Mouse (Mus musculus) erythroblast, embryonic 14.5 days (primary cell): ENCODE results near the gene Vstm5.

Experiments
- GATA1 ChIP-seq: IDR thresholded peaks from 2 replicates; pipeline ENCODE4 v1.6.1; 2012; ENCODE audit warnings: low read length, inconsistent platforms, mixed read lengths
- TAL1 ChIP-seq: IDR thresholded peaks from 3 replicates; pipeline ENCODE4 v1.6.1; 2012; ENCODE audit warnings: low read length, inconsistent platforms, mixed read lengths

DNA sequence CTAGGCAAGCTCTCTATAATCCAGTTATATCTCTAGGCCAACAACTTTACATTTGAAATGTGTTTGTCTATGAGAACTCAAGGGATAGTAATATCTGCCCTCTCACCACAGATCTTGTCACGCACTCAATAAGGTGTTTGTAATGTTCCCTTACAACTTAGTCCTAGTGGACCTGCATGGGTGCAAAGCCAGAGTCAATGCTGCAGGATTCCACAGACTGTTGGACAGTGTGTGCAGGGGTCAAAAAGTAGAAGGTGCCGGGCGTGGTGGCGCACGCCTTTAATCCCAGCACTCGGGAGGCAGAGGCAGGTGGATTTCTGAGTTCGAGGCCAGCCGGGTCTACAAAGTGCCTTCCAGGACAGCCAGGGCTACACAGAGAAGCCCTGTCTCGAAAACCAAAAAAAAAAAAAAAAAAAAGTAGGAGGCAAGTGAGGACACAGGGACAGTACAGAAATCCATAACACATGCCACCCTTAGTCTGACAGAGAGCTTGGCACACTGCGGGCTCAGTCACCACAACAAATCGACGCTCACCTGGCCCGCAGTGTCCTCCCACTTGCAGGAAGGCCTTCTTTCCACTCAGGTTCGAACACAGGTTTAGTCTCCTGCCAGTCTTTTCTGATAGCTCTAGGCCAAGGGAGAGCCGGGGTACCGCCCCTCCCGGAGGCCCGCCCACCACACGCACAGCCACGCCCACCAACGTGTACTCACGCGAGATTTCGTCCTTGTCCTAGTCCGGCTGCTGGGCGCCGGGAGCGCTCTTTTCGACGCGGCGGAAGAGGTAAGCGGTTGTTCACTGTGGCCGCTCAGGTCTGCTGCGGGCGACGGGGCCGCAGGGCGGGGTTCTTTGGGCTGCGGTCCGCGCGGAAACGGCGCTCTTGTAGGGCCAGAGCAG is 66.9 kb downstream of the Vstm5 start, which contains the start of gene Taf1d:
- TF ChIP-seq TAL1 (no peak), GATA1 (no peak)
